Mouse (Mus musculus): Measurements from ENCODE around the gene Kif2b. TPM values are rescaled to one million over a fixed set of nuclear protein-coding genes. Genes with fewer than 3 reads are reported as not detected.

The Kif2b gene
- not detected in 2 replicates for polyA plus RNA-seq (2015; fragmentation: Nextera tagmentation; extraction: Ambion mirVana)

GRCm38 (mm10) chr11:91577317-91577716, at the start of gene Kif2b:
Gene Kif2b (minus strand): TSS chr11:91577558.
- 88% methylated on average over 9 of the region's 9 CpGs for WGBS
- no peak within 1 kb of the TSS for H3K9ac ChIP-seq (ENCODE audit: low read depth, low read length)
- ATAC-seq, result no peak
- no peak within 1 kb of the TSS for H3K4me2 ChIP-seq (ENCODE audit: low read depth, low read length)
- H3K4me3 ChIP-seq (ENCODE audit: low read length), result no peak within 1 kb of the TSS
- H3K27me3 ChIP-seq (replicated peaks; ENCODE audit: control insufficient read depth, insufficient read depth, low read length), result no peaks in the 10 kb centered on the region
- no peaks in the 10 kb centered on the region for H3K36me3 ChIP-seq (ENCODE audit: control insufficient read depth, insufficient read depth, low read length)
- H3K9me3 ChIP-seq (ENCODE audit: control insufficient read depth, low read length), result no peaks in the 10 kb centered on the region
- no peak within 1 kb of the TSS for H3K27ac ChIP-seq (ENCODE audit: low read length)
- H3K4me1 ChIP-seq (ENCODE audit: control insufficient read depth, insufficient read depth, low read length), result no peaks in the 10 kb centered on the region

GRCm38 (mm10) chr11:91593088-91593487, 15.7 kb upstream of the Kif2b start:
- no peaks in the 10 kb centered on the region for H3K27me3 ChIP-seq (replicated peaks; ENCODE audit: control insufficient read depth, insufficient read depth, low read length)
- H3K36me3 ChIP-seq (ENCODE audit: control insufficient read depth, insufficient read depth, low read length), result no peaks in the 10 kb centered on the region
- no peak overlapping the region for H3K27ac ChIP-seq (ENCODE audit: low read length)
- H3K9ac ChIP-seq (ENCODE audit: low read depth, low read length), result no peak overlapping the region
- no peak overlapping the region for H3K4me2 ChIP-seq (ENCODE audit: low read depth, low read length)
- H3K4me1 ChIP-seq (ENCODE audit: control insufficient read depth, insufficient read depth, low read length), result no peaks in the 10 kb centered on the region
- ATAC-seq, result no peak
- 45% methylated on average over 3 of the region's 3 CpGs for WGBS
- H3K9me3 ChIP-seq (ENCODE audit: control insufficient read depth, low read length), result no peaks in the 10 kb centered on the region
- H3K4me3 ChIP-seq (ENCODE audit: low read length), result no peak overlapping the region

DNA sequence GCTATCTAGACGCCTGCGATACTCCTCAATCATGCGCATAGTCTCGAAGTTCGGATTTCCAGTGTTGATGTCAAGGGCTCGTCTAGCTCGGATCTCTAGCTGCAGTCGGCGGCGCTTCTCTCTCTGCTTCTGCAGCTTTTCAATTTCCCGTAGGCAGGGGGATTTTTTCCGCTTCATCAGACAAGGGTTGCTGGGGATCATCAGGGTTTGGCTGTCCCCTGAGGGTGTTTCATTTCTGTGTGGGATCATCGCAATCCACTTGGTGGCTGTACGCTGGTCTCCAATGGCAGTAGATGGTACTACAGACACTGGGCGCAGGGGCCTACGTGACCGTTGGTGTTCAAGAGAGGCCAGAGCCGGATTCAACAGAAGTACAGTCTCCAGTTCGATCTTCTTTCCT, 502 bp downstream of the Kif2b start:
- no peak for ATAC-seq
- WGBS, result 95% methylated on average over 19 of the region's 19 CpGs

GRCm38 (mm10) chr11:91575406-91575805, 2.0 kb downstream of the Kif2b start:
- H3K9ac ChIP-seq (ENCODE audit: low read depth, low read length), result no peak overlapping the region
- H3K27ac ChIP-seq (ENCODE audit: low read length), result no peak overlapping the region
- H3K27me3 ChIP-seq (replicated peaks; ENCODE audit: control insufficient read depth, insufficient read depth, low read length), result no peaks in the 10 kb centered on the region
- no peak overlapping the region for H3K4me2 ChIP-seq (ENCODE audit: low read depth, low read length)
- H3K9me3 ChIP-seq (ENCODE audit: control insufficient read depth, low read length), result no peaks in the 10 kb centered on the region
- WGBS, result 91% methylated on average over 8 of the region's 8 CpGs
- no peaks in the 10 kb centered on the region for H3K4me1 ChIP-seq (ENCODE audit: control insufficient read depth, insufficient read depth, low read length)
- ATAC-seq, result no peak
- no peak overlapping the region for H3K4me3 ChIP-seq (ENCODE audit: low read length)
- H3K36me3 ChIP-seq (ENCODE audit: control insufficient read depth, insufficient read depth, low read length), result no peaks in the 10 kb centered on the region

More for the DNA sequence above, 502 bp downstream of the Kif2b start:
- H3K9ac ChIP-seq (ENCODE audit: low read depth, low read length), result no peak overlapping the region
- no peaks in the 10 kb centered on the region for H3K9me3 ChIP-seq (ENCODE audit: control insufficient read depth, low read length)
- no peak overlapping the region for H3K27ac ChIP-seq (ENCODE audit: low read length)
- H3K4me3 ChIP-seq (ENCODE audit: low read length), result no peak overlapping the region
- H3K36me3 ChIP-seq (ENCODE audit: control insufficient read depth, insufficient read depth, low read length), result no peaks in the 10 kb centered on the region
- no peak overlapping the region for H3K4me2 ChIP-seq (ENCODE audit: low read depth, low read length)
- H3K27me3 ChIP-seq (replicated peaks; ENCODE audit: control insufficient read depth, insufficient read depth, low read length), result no peaks in the 10 kb centered on the region
- no peaks in the 10 kb centered on the region for H3K4me1 ChIP-seq (ENCODE audit: control insufficient read depth, insufficient read depth, low read length)

DNA sequence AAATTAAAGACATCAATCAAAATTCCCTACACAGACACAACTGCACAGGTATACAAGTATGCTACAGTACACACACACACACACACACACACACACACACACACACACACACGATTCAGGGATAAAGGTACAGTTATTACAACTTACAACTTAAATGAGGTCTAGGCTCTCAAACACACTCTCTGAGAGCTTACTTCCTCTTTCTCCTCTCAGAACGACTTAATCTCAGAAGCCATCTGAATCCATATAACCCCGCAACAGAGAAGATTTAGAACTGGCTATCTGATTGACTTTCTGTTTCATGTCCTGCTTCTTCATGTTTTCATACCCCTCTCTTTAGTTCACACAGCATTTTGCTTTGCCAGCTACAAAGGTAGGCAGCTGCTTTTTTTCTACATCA, 2.9 kb downstream of the Kif2b start:
- H3K9ac ChIP-seq (ENCODE audit: low read depth, low read length), result no peak overlapping the region
- no peaks in the 10 kb centered on the region for H3K27me3 ChIP-seq (replicated peaks; ENCODE audit: control insufficient read depth, insufficient read depth, low read length)
- no peaks in the 10 kb centered on the region for H3K9me3 ChIP-seq (ENCODE audit: control insufficient read depth, low read length)
- H3K27ac ChIP-seq (ENCODE audit: low read length), result no peak overlapping the region
- WGBS, result 61% methylated on average over 3 of the region's 3 CpGs
- no peak overlapping the region for H3K4me2 ChIP-seq (ENCODE audit: low read depth, low read length)
- no peak for ATAC-seq
- no peaks in the 10 kb centered on the region for H3K36me3 ChIP-seq (ENCODE audit: control insufficient read depth, insufficient read depth, low read length)
- no peaks in the 10 kb centered on the region for H3K4me1 ChIP-seq (ENCODE audit: control insufficient read depth, insufficient read depth, low read length)
- no peak overlapping the region for H3K4me3 ChIP-seq (ENCODE audit: low read length)

DNA sequence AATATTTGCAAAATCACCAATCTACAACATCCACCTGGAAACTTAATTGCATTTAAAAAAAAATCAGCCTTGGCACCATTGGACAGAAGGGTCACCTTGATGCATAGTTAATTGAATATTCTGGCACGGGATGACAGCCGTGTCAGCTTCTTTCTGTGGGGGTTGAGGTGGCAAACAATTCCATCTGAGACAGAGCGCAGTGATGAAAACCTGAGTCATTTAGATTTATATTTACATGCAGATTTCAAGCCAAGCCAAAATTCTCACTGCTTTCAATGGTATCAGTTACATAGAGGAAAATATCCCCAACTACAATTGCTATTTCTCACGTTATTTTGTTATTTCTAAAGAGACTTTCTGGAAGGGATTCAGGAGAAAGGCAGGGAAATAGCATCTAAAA, 46.6 kb downstream of the Kif2b start:
- ATAC-seq, result no peak
- H3K9me3 ChIP-seq (ENCODE audit: control insufficient read depth, low read length), result no peaks in the 10 kb centered on the region
- H3K4me1 ChIP-seq (ENCODE audit: control insufficient read depth, insufficient read depth, low read length), result no peaks in the 10 kb centered on the region

More for the DNA sequence above, 46.6 kb downstream of the Kif2b start:
- 82% methylated on average over 4 of the region's 4 CpGs for WGBS
- H3K9ac ChIP-seq (ENCODE audit: low read depth, low read length), result no peak overlapping the region
- H3K27me3 ChIP-seq (replicated peaks; ENCODE audit: control insufficient read depth, insufficient read depth, low read length), result no peaks in the 10 kb centered on the region
- no peak overlapping the region for H3K27ac ChIP-seq (ENCODE audit: low read length)
- H3K36me3 ChIP-seq (ENCODE audit: control insufficient read depth, insufficient read depth, low read length), result no peaks in the 10 kb centered on the region
- no peak overlapping the region for H3K4me2 ChIP-seq (ENCODE audit: low read depth, low read length)
- H3K4me3 ChIP-seq (ENCODE audit: low read length), result no peak overlapping the region
